Mouse (Mus musculus) cerebellum, adult 18-20 months (tissue): ENCODE measurements at regions not wholly inside any gene's neighbourhood (a gene's known extent, or its start where the extent isn't known, plus 50 kb on each side); places are given as distances from the start of the nearest gene placed in this dataset.
A peak's percentile ranks its signal among the peaks of the same experiment; 100 is the strongest.

ENCODE experiments used
- DNase-seq, 2 experiments: peaks; one replicate each; pipeline ENCODE4 v3.0.0; 2021

GRCm38 (mm10) chr8:76038526-76038925 is 590.0 kb downstream of the Iqcm start:
- DNase-seq = no peak

- no peak for DNase-seq
These were observed 603.5 kb downstream of the Iqcm start for GRCm38 (mm10) chr8:76052003-76052402.

GRCm38 (mm10) chr8:76067721-76068120 is 619.2 kb downstream of the Iqcm start:
- peak; percentile 5 to 10 for DNase-seq

- DNase-seq = no peak
These were observed 624.3 kb downstream of the Iqcm start for GRCm38 (mm10) chr8:76072671-76073351.

GRCm38 (mm10) chr8:76120587-76121145 is 672.2 kb downstream of the Iqcm start:
- DNase-seq = no peak

- DNase-seq = no peak
These were observed 679.0 kb downstream of the Iqcm start for GRCm38 (mm10) chr8:76127486-76127885.

- no peak for DNase-seq
These were observed 688.7 kb downstream of the Iqcm start for GRCm38 (mm10) chr8:76137219-76137618.

GRCm38 (mm10) chr8:76148681-76149080 is 700.2 kb downstream of the Iqcm start:
- no peak for DNase-seq

GRCm38 (mm10) chr8:76182520-76182919 is 716.7 kb upstream of the Nr3c2 start:
- DNase-seq = no peak

- DNase-seq = no peak
These were observed 715.4 kb upstream of the Nr3c2 start for GRCm38 (mm10) chr8:76183836-76184235.

GRCm38 (mm10) chr8:76187293-76187692 is 711.9 kb upstream of the Nr3c2 start:
- no peak for DNase-seq

- no peak for DNase-seq
These were observed 687.4 kb upstream of the Nr3c2 start for GRCm38 (mm10) chr8:76211891-76212290.

- no peak for DNase-seq
These were observed 681.2 kb upstream of the Nr3c2 start for GRCm38 (mm10) chr8:76217819-76218580.

- DNase-seq = no peak
These were observed 668.4 kb upstream of the Nr3c2 start for GRCm38 (mm10) chr8:76230847-76231246.

GRCm38 (mm10) chr8:76249194-76249593 is 650.0 kb upstream of the Nr3c2 start:
- no peak for DNase-seq

GRCm38 (mm10) chr8:76252161-76253010 is 646.9 kb upstream of the Nr3c2 start:
- no peak for DNase-seq
